Mouse (Mus musculus) neutrophil, adult 65 days (primary cell): ENCODE measurements around the gene Gm9758. TPM values are rescaled to one million over a fixed set of nuclear protein-coding genes. Genes with fewer than 3 reads are reported as not detected.

Experiments
- total RNA-seq: library from RNA; stranded (reverse); gene quantifications from 2 replicates; pipeline ENCODE4 v1.2.4, GENCODE M21; 2023

Gm9758 gene
- not detected in 2 replicates for total RNA-seq

GRCm38 (mm10) chr5:14914799-14915198, at the start of gene Gm9758:
Gene Gm9758, minus strand, starts transcription at chr5:14914899.

GRCm38 (mm10) chr5:14938329-14938728, 23.6 kb upstream of the Gm9758 start, which contains the start of gene Speer4e:
Gene Speer4e, minus strand, starts transcription at chr5:14938429.

Other genes starting within 250 kb of the Gm9758 start
- not detected in 2 replicates for gene Speer4e, start 23.5 kb upstream of the Gm9758 start, total RNA-seq
- gene Gm10354, start 64.0 kb upstream of the Gm9758 start, total RNA-seq, result not detected in 2 replicates
- gene Gm17019, start 118.1 kb upstream of the Gm9758 start, total RNA-seq, result not detected in 2 replicates